ENCODE assay signal across 21 mouse cellular contexts in genomic region chr4:82514921-82515320, GRCm38 (mm10).
DNase-seq lines count a peak whose midpoint lies in the region; ATAC-seq and TF ChIP-seq lines count a peak whose summit lies in the region.
"Had no signal": no experiment of that assay in that cellular context is flagged by ENCODE, and none has a peak within 500 bp of the region (broad histone marks: within the 10 kb centered on the region; RNA-seq: fewer than 3 reads in every experiment).

No protein-coding gene starts in this region.

- no peak for TF ChIP-seq CTCF in heart, postnatal 0 days (IDR thresholded peaks at IDR 0.05; ENCODE audit: low read depth)
- TF ChIP-seq CTCF in layer of hippocampus, adult 2 months (conservative IDR thresholded peaks at IDR 0.05): no peak

- H3K4me2 ChIP-seq in forebrain, embryonic 14.5 days (ENCODE audit: low read length): peak overlapping the region; percentile 85
- no peak overlapping the region for H3K4me2 ChIP-seq in heart, postnatal 0 days (ENCODE audit: low read depth, low read length)
- H3K4me2 ChIP-seq in forebrain, embryonic 16.5 days (ENCODE audit: low read length): peak overlapping the region; percentile 45
- H3K4me2 ChIP-seq: limb, embryonic 15.5 days; liver, embryonic 13.5 days; stomach, embryonic 15.5 days had no signal

- WGBS in forebrain, embryonic 14.5 days: 78% methylated on average over 8 of the region's 8 CpGs
- WGBS in forebrain, embryonic 10.5 days: 91% methylated on average over 8 of the region's 8 CpGs
- WGBS in heart, postnatal 0 days: 67% methylated on average over 8 of the region's 8 CpGs
- WGBS in forebrain, embryonic 16.5 days: 67% methylated on average over 8 of the region's 8 CpGs

- peaks cover 7% of the 10 kb centered on the region; the same call in 1 of the 2 replicates for H3K4me1 ChIP-seq in forebrain, embryonic 14.5 days (ENCODE audit: control insufficient read depth, insufficient read depth, low read length)
- H3K4me1 ChIP-seq in forebrain, embryonic 10.5 days: peaks cover 49% of the 10 kb centered on the region
- H3K4me1 ChIP-seq in heart, postnatal 0 days (ENCODE audit: control insufficient read depth, insufficient read depth): peaks cover 6% of the 10 kb centered on the region; the same call in 1 of the 2 replicates
- peaks cover 16% of the 10 kb centered on the region for H3K4me1 ChIP-seq in forebrain, embryonic 16.5 days (replicated peaks; ENCODE audit: control insufficient read depth, insufficient read depth, low read length)

- H3K36me3 ChIP-seq in forebrain, embryonic 14.5 days (ENCODE audit: control insufficient read depth, insufficient read depth, low read length): 0 out of 2 replicates have a peak, but pooled peaks cover under 1% of the 10 kb centered on the region
- no peaks in the 10 kb centered on the region for H3K36me3 ChIP-seq in forebrain, embryonic 10.5 days (replicated peaks)
- no peaks in the 10 kb centered on the region for H3K36me3 ChIP-seq in heart, postnatal 0 days (replicated peaks; ENCODE audit: control insufficient read depth, insufficient read depth, low read length)
- H3K36me3 ChIP-seq in forebrain, embryonic 16.5 days (ENCODE audit: control insufficient read depth, insufficient read depth): no peaks in the 10 kb centered on the region
- H3K36me3 ChIP-seq: limb, embryonic 15.5 days; liver, embryonic 13.5 days; stomach, embryonic 15.5 days had no signal

- H3K27ac ChIP-seq in forebrain, embryonic 14.5 days (ENCODE audit: low read depth, low read length): peak overlapping the region; percentile 61; the same call in 1 of the 2 replicates
- H3K27ac ChIP-seq in forebrain, embryonic 10.5 days: no peak overlapping the region
- H3K27ac ChIP-seq in heart, postnatal 0 days (ENCODE audit: low read depth): no peak overlapping the region
- peak overlapping the region; percentile 95 for H3K27ac ChIP-seq in layer of hippocampus, adult 2 months
- H3K27ac ChIP-seq in forebrain, embryonic 16.5 days (ENCODE audit: low read length): peak overlapping the region; percentile 82
- H3K27ac ChIP-seq: limb, embryonic 15.5 days; liver, embryonic 13.5 days; stomach, embryonic 15.5 days had no signal

- no peaks in the 10 kb centered on the region for H3K9me3 ChIP-seq in forebrain, embryonic 14.5 days (replicated peaks; ENCODE audit: control insufficient read depth, low read length)
- no peaks in the 10 kb centered on the region for H3K9me3 ChIP-seq in forebrain, embryonic 10.5 days
- no peaks in the 10 kb centered on the region for H3K9me3 ChIP-seq in heart, postnatal 0 days (replicated peaks; ENCODE audit: control insufficient read depth, low read length)
- no peaks in the 10 kb centered on the region for H3K9me3 ChIP-seq in forebrain, embryonic 16.5 days (ENCODE audit: control insufficient read depth, low read length)
- H3K9me3 ChIP-seq: limb, embryonic 15.5 days; liver, embryonic 13.5 days; stomach, embryonic 15.5 days had no signal

- no peak for TF ChIP-seq EP300 in heart, postnatal 0 days (IDR thresholded peaks at IDR 0.05; ENCODE audit: low read depth)

- no peaks in the 10 kb centered on the region for H3K27me3 ChIP-seq in forebrain, embryonic 14.5 days (replicated peaks; ENCODE audit: control insufficient read depth, insufficient read depth, low read length)
- no peaks in the 10 kb centered on the region for H3K27me3 ChIP-seq in forebrain, embryonic 10.5 days (ENCODE audit: poor library complexity, severe bottlenecking)
- no peaks in the 10 kb centered on the region for H3K27me3 ChIP-seq in heart, postnatal 0 days (ENCODE audit: control insufficient read depth, insufficient read depth, low read length)
- H3K27me3 ChIP-seq in forebrain, embryonic 16.5 days (replicated peaks; ENCODE audit: control insufficient read depth, insufficient read depth, low read length): no peaks in the 10 kb centered on the region
- H3K27me3 ChIP-seq: limb, embryonic 15.5 days; stomach, embryonic 15.5 days had no signal

- no peak overlapping the region for H3K4me3 ChIP-seq in forebrain, embryonic 14.5 days (ENCODE audit: low read depth, low read length)
- H3K4me3 ChIP-seq in forebrain, embryonic 10.5 days: no peak overlapping the region
- H3K4me3 ChIP-seq in heart, postnatal 0 days (ENCODE audit: low read depth, low read length): no peak overlapping the region
- H3K4me3 ChIP-seq in layer of hippocampus, adult 2 months: peak overlapping the region; percentile 69
- H3K4me3 ChIP-seq in forebrain, embryonic 16.5 days (replicated peaks; ENCODE audit: low read length): peak overlapping the region; percentile 29
- H3K4me3 ChIP-seq: limb, embryonic 15.5 days; liver, embryonic 13.5 days; stomach, embryonic 15.5 days had no signal

- H3K9ac ChIP-seq in forebrain, embryonic 14.5 days (ENCODE audit: low read length): peak overlapping the region; percentile 61
- no peak overlapping the region for H3K9ac ChIP-seq in heart, postnatal 0 days (replicated peaks; ENCODE audit: low read depth, low read length)
- H3K9ac ChIP-seq in forebrain, embryonic 16.5 days (replicated peaks; ENCODE audit: low read depth, low read length): peak overlapping the region; percentile 54
- H3K9ac ChIP-seq: limb, embryonic 15.5 days; liver, embryonic 13.5 days; stomach, embryonic 15.5 days had no signal

- ATAC-seq in forebrain, embryonic 14.5 days: no peak
- ATAC-seq in heart, postnatal 0 days (ENCODE audit: insufficient read depth, low read depth): no peak
- no peak for ATAC-seq in forebrain, embryonic 16.5 days
- ATAC-seq in CD4-positive, CD25-positive, alpha-beta regulatory T cell, adult 4 months: no peak
- ATAC-seq: intestine, embryonic 16.5 days; midbrain, embryonic 16.5 days had no signal

- DNase-seq in forebrain, embryonic 14.5 days (ENCODE audit: low spot score): peak; percentile 29
- no peak for DNase-seq in forebrain, embryonic 10.5 days (ENCODE audit: extremely low spot score, low spot score)
- peak; percentile 5 for DNase-seq in heart, postnatal 0 days (ENCODE audit: low spot score)
- no peak for DNase-seq in heart, adult 9 months (ENCODE audit: low spot score in 2 of 2)
- DNase-seq in layer of hippocampus, adult 2 months (ENCODE audit: low spot score in 2 of 2): no peak
- no peak for DNase-seq in layer of hippocampus, postnatal 36 days
- DNase-seq: adrenal gland, postnatal 25 days; heart, postnatal 14 days; kidney, adult 9 months; kidney, postnatal 10 days; layer of hippocampus, adult 9-11 months; liver, embryonic 13.5 days; lung, adult 18-20 months; lung, postnatal 10 days; right cerebral cortex, postnatal 25 days had no signal

Comparison
In these comparisons a context has a peak if more than half of its experiments do, and no peak if none do; other contexts are left out.
1. DNase-seq: peak in forebrain, embryonic 14.5 days (single experiment) and heart, postnatal 0 days (single experiment); none in forebrain, embryonic 10.5 days (single experiment), heart, adult 9 months (0 of 2), layer of hippocampus, adult 2 months (0 of 2) and layer of hippocampus, postnatal 36 days (0 of 2).
2. H3K27ac ChIP-seq: peak in forebrain, embryonic 14.5 days (single experiment), layer of hippocampus, adult 2 months (single experiment) and forebrain, embryonic 16.5 days (single experiment); none in forebrain, embryonic 10.5 days (single experiment) and heart, postnatal 0 days (single experiment).
3. H3K4me3 ChIP-seq: peak in layer of hippocampus, adult 2 months (single experiment) and forebrain, embryonic 16.5 days (single experiment); none in forebrain, embryonic 14.5 days (single experiment), forebrain, embryonic 10.5 days (single experiment) and heart, postnatal 0 days (single experiment).